Mouse (Mus musculus): ENCODE measurements around the gene Wdr78.

The Wdr78 gene

DNA sequence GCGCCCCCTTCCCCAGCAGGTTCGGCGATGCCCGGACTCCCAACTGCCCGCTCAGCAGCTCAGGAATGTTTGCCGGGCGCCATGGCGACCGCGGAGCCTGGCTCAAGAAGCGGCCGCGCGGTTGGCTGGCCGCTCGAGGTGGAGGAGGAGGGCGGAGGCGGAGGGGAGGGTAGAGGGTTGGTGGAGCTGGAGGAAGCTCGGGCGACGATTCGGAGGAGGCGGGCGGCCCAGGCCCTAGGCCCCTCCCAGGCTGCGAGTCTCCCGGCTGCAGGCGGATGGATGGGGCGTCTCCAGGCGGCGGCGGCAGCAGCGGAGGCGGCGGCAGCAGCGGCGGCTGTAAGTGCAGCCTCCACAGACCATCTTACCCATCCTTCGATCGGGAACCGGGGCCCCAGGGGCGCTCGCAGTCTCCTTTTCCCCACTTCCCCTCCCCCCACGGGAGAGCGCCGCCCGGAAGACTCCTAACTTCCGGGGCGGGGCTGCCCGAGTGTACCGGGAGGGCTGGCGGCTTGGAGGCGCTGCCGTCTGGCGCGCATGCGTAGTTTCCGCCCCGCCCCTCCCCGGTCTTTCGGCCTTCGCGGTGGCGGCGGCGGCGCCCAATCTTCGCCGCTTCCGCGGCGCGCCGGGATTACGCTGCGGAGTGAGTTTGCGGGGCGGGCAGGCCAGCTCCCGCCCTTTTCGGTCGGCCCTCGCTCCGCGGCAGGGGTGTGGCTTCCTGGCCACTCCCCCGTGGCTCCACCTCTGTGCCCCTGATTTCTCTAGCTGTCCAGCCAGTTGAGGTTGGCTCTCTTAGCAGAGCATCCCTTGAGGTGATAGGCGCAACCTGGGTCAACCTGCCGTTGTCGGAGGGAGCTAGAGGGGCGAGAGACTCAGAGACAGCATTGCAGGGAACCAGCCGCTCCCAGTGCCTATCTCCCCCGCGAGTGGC, at the start of gene Wdr78, which contains the start of gene Mier1:
Wdr78 (minus strand) TSS at position 372 of the 928 bp plus-strand sequence.
Mier1 (plus strand) TSS at position 207 of the 928 bp plus-strand sequence.
- DNase-seq (ENCODE audit: extremely low spot score, low read depth, low spot score): peak; percentile 71

- no peak for DNase-seq (ENCODE audit: extremely low spot score, low read depth, low spot score)
These were observed 44.4 kb upstream of the Wdr78 start for GRCm38 (mm10) chr4:103158781-103159180.

DNA sequence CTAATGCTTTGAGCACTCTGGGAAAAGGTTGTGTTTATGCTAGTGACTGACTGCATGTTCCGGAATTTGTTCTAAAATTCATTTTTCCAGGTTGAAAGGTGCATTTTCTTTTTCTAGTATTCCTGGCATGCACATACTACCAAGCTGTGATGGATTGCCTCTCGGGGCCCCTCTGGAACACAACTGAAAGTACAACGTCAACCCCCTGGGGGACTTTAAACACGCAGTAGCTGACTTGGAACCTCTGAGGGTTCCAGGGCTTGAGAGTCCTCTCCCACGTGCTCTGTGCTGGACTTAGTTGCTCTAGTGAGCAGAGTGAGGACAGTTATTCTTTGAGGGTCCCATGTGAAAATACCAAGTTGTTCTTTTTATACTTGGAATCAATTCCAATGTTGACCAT, 37.6 kb upstream of the Wdr78 start:
- DNase-seq (ENCODE audit: extremely low spot score, low read depth, low spot score): no peak

DNA sequence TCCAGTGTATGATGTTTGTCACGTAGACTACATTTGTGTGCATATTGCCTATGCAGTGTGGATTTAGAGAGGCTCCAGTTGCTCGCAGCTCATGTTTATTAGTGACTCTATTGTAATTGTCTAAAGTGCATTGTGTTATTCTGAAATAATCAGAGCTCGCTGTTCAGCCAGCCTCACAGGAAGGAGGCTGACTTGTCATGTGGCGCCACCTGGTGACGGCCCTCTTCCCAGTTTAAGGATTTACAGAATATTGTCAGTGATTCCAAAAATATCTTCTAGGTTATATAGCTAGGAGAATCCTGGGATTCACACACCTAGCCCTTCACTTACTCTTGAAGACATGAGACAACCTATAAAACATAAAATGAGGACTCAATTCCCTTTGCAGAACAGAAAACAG, 32.0 kb upstream of the Wdr78 start:
- no peak for DNase-seq (ENCODE audit: extremely low spot score, low read depth, low spot score)

DNA sequence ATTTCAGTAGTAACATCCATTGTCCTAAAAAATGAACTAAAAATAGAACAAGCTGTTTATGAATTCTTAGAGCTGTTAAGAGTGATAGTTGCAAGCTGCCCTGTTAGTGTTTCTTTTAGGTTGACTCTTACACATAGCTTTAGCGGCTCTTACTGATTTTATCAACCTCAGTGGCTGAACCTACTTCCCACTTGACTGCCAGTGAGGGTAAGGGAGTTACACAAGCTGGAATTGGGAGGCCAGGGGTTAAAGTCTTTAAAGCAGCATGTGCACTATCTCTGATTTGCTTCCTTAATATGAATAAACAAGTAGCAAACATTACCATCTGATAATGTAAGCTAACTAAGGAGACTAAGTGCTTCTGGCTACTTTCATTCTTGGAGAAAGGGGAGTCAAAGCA, 22.6 kb upstream of the Wdr78 start:
- no peak for DNase-seq (ENCODE audit: extremely low spot score, low read depth, low spot score)

- no peak for DNase-seq (ENCODE audit: extremely low spot score, low read depth, low spot score)
These were observed 12.2 kb upstream of the Wdr78 start for GRCm38 (mm10) chr4:103126533-103126932.

GRCm38 (mm10) chr4:103123606-103124005, 9.3 kb upstream of the Wdr78 start:
- DNase-seq (ENCODE audit: extremely low spot score, low read depth, low spot score): no peak

- DNase-seq (ENCODE audit: extremely low spot score, low read depth, low spot score): no peak
These were observed 8.7 kb upstream of the Wdr78 start for GRCm38 (mm10) chr4:103123086-103123485.

DNA sequence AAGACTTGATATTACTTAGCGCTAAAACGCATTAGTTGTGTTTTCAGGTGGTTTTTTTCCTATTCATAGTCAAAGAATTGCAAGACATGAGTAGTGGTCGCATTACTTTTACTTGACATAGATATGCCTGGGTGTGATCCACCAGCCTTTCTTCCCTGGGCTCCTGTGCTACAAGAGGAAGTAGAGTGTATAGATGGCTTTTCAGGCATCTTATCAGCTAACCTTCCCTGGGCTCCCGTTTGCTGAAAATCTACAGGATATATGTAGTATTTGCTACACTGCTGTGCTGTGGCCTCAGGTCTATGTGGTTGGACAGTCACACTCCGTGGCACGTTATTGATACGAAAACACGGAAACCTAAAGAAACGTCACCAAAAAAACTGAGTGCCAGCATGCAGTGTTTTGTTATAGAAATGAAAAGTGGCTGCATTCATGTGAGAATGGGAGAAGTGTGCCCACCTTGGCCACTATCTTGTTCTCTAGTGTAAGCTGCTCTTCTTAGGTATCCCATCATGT, 6.6 kb upstream of the Wdr78 start:
- DNase-seq (ENCODE audit: extremely low spot score, low read depth, low spot score): no peak

GRCm38 (mm10) chr4:103120395-103120794, 6.0 kb upstream of the Wdr78 start:
- no peak for DNase-seq (ENCODE audit: extremely low spot score, low read depth, low spot score)

DNA sequence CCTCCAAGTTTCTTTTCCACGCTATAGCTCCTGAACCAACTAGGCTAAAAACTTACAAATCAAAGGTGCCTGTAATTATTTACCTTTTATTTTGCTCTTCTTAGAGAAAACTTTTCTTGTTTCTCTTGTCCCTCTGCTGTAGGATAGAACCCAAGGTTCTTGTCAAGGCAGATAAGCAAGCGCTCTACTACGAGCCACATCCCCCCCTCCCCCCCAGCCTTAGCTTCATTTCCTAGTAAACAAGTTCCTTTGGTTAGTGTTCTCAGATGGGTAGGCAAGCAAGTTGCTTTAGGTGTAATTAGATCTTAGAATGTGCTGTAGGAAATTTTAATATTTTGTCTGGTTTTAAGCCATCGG, 5.7 kb upstream of the Wdr78 start:
- no peak for DNase-seq (ENCODE audit: extremely low spot score, low read depth, low spot score)

DNA sequence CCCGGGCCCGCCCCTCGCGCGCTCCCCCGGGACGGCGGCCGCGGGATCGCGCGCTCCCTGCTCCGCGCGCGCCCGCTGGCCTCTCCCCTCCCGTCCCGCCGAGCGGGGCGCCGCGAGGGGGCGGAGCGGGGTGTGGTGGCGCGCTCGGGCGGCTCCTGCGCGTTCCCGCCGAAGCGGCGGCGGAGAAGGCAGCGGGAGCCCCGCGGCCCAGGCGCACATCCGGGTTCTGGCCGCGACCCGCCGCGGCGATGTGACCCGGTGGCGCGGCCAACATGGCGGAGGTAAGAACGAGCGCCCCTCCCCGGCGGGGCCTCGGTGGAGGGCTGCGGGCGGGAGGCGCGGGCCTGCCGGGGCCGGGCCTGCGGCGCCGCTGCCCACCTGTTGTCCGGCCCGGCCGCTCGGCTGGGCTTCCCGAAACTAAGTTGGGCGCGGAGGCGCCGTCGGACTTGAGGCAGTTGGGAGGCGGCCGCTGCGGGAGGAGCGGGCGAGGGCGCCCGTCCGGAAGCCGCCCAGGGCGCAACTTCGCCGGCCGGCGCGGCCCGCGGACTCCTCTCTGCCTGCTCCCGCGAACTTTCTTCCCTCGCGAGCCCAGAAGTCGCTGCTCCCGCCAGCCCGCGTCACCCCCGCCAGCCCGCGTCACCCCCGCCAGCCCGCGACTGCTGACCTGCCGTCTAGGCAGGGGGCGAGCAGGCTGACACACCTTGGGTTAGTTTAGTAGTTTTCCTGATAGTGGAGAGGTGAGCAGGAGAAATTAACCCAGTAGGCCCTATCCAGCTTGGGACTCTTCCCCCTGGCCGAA, 5.1 kb upstream of the Wdr78 start:
- no peak for DNase-seq (ENCODE audit: extremely low spot score, low read depth, low spot score)

- no peak for DNase-seq (ENCODE audit: extremely low spot score, low read depth, low spot score)
These were observed 4.5 kb upstream of the Wdr78 start for GRCm38 (mm10) chr4:103118888-103119228.

DNA sequence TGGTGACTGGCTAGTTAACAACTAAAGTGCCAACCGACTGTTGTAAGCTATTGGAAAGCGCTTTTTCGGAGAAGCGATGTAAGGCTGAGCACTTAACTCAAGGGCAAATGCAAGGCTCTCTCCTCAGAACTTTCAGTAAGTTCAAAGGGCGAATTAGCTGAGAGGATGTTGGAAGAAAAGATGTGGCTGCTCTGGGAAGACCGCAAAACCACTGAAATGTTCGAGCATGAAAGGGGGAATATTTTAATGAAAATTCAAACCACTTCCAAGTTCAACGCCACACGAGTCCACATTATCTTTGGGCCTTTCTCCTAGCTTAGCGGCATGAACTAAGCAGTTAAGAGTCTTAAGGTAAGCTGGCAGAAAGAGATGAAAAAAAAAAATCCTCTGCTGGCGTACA, 953 bp downstream of the Wdr78 start:
- DNase-seq (ENCODE audit: extremely low spot score, low read depth, low spot score): no peak

GRCm38 (mm10) chr4:103112651-103113050, 1.7 kb downstream of the Wdr78 start:
- DNase-seq (ENCODE audit: extremely low spot score, low read depth, low spot score): no peak

- DNase-seq (ENCODE audit: extremely low spot score, low read depth, low spot score): no peak
These were observed 15.8 kb downstream of the Wdr78 start for GRCm38 (mm10) chr4:103098532-103098931.

- DNase-seq (ENCODE audit: extremely low spot score, low read depth, low spot score): no peak
These were observed 18.4 kb downstream of the Wdr78 start for GRCm38 (mm10) chr4:103095921-103096320.

DNA sequence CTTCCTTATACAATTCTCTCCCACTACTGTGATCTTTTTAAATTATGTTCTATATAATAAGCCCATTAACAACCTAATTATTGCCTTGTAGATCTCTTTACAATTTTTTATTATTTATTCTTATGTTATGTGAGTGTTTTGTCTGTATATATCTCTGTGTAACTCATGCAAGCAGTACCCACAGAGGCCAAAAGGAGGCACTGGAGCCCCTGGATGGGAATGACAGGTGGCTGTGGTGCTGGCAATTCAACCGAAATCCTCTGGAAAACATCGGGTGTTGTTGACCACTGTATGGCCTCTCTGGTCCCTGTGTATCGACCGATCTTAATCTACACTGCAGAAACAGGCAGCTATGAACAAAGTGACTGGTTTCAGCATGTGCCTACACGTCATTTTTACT, 29.1 kb downstream of the Wdr78 start:
- DNase-seq (ENCODE audit: extremely low spot score, low read depth, low spot score): no peak

DNA sequence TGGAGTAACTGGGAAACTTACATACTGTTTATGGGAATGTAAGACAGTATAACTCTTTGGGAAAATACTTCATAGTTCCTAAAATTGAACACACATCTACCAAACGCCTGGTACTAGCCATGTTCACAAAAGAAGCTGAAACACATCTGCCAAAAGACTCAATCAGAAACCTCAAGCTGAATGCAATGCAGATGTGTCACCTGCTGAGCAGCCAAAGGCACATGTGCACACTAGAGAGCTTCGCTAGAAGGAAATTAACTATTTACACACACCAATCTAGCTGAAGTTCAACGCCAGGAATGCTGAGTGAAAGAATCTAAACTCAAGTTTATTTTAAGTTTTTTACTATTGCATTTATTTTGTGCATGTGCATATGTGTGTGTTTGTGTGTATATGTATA, 43.7 kb downstream of the Wdr78 start:
- no peak for DNase-seq (ENCODE audit: extremely low spot score, low read depth, low spot score)

DNA sequence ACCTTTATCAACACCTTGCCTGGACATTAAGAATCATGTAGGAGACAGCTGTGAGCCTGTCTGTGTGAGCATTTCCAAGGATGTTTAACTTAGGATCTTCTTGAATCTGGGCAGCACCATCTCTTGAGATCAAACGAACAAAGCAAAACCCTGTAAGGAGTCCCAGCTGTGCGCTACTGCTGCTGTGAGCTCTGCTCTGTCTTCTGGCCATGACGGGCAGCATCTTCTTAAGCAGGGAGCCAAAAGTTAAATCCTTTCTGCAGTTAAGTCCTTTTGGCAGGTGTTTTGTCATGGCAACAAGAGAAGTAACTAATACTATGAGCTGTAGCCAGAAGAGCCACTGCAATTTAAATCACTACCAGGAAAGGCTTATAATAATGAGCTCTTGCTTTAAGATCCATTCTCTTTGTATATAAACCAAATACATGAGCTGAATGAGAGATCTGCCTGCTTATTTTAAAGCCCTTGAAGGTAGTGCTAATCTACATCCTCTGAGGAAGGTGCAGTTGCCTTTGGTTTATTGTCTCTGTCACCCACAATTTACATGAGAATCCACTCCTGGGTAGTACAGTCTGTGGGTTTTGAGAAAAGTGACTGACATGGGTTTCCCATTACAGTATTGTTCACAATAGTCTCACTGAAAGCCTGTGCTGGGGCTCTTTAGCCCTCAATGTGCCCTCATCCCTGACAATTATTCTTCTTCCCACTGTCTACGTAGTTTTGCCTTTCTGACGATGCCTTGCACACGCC, 46.3 kb downstream of the Wdr78 start:
- no peak for DNase-seq (ENCODE audit: extremely low spot score, low read depth, low spot score)

- DNase-seq (ENCODE audit: extremely low spot score, low read depth, low spot score): no peak
These were observed 49.4 kb downstream of the Wdr78 start for GRCm38 (mm10) chr4:103064976-103065375.

Measured in hindlimb bud, embryonic 11.5 days (tissue).